Mouse (Mus musculus) hindbrain, embryonic 13.5 days (tissue): Measurements from ENCODE around the gene Scube1. TPM values are rescaled to one million over a fixed set of nuclear protein-coding genes. Genes with fewer than 3 reads are reported as not detected.

Experiments used
- ATAC-seq: fragments of 200-750 bp; cut with Nextera tagmentation; 2 replicates; pipeline ENCODE4 v1.8.0; 2017; ENCODE audit warnings: moderate TSS enrichment; ENCODE audit not compliant: low FRiP score
- H3K27ac ChIP-seq: fragments of 300-500 bp; sonication (generic); 2 replicates; pipeline ENCODE4 v1.5.1; 2015; ENCODE audit warnings: inconsistent platforms, mild to moderate bottlenecking, moderate library complexity
- H3K27me3 ChIP-seq: fragments of 300-500 bp; sonication (generic); 2 replicates; pipeline ENCODE4 v1.6.1; 2015; ENCODE audit warnings: mild to moderate bottlenecking, inconsistent platforms
- H3K36me3 ChIP-seq: fragments of 300-500 bp; sonication (generic); 2 replicates; pipeline ENCODE4 v1.6.1; 2015; ENCODE audit warnings: mild to moderate bottlenecking, inconsistent platforms
- H3K4me1 ChIP-seq: fragments of 300-500 bp; sonication (generic); replicated peaks from 2 replicates; pipeline ENCODE4 v1.6.1; 2015; ENCODE audit warnings: inconsistent platforms
- H3K4me2 ChIP-seq: fragments of 300-500 bp; sonication (generic); 2 replicates; pipeline ENCODE4 v1.6.1; 2015; ENCODE audit warnings: inconsistent platforms, mild to moderate bottlenecking, moderate library complexity
- H3K4me3 ChIP-seq: fragments of 300-500 bp; sonication (generic); 2 replicates; pipeline ENCODE4 v1.5.1; 2015; ENCODE audit warnings: mild to moderate bottlenecking, inconsistent platforms
- H3K9ac ChIP-seq: fragments of 300-500 bp; sonication (generic); 2 replicates; pipeline ENCODE4 v1.6.1; 2015; ENCODE audit warnings: mild to moderate bottlenecking, inconsistent platforms
- H3K9me3 ChIP-seq: fragments of 300-500 bp; sonication (generic); 2 replicates; pipeline ENCODE4 v1.6.1; 2016; ENCODE audit warnings: inconsistent platforms
- WGBS: fragments of 180-500 bp; shearing (Covaris S2); methylation state at CpG from one replicate; pipeline ENCODE4 v1.1.7; 2015; 5-methylcytosine and 5-hydroxymethylcytosine counted together
- polyA plus RNA-seq: library from polyadenylated mRNA; unstranded; fragments of >200 nt; fragmentation: Nextera tagmentation; extraction: Ambion mirVana; gene quantifications from 2 replicates; pipeline ENCODE4 v1.2.1, GENCODE M21; 2015

Scube1 gene
- polyA plus RNA-seq, 1 experiment from 2014 or later = 13.5 TPM

GRCm38 (mm10) chr15:83570641-83571040 is 154.2 kb downstream of the Scube1 start:
- Histone ChIP-seq H3K4me1 (no peaks in the 10 kb centered on the region), H3K9me3 (no peaks in the 10 kb centered on the region), H3K9ac (no peak overlapping the region), H3K27me3 (peaks cover 1% of the 10 kb centered on the region; the same call in 1 of the 2 replicates), H3K4me3 (no peak overlapping the region), H3K27ac (no peak overlapping the region), H3K36me3 (peaks cover 18% of the 10 kb centered on the region), H3K4me2 (no peak overlapping the region)
- ATAC-seq = no peak
- 61% methylated on average over 2 of the region's 2 CpGs for WGBS

DNA sequence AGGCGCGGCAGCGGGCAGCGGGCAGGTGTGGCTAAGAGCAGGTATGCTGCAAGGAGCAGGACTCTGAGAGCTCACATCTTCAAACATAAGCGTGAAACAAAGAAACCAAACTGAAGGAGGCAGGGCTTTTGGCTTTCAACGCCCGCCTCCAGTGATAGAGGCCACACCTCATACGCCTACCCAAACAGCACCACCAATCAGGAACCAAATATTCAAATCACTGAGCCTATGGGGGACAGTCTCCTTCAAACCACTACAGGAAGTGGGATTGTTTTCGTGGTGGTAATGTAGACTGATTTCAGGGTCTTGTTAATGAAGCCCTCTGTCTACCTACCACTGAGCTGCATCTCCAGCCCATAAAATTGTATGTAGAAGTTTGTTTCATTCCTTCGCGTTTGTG is 155.1 kb downstream of the Scube1 start:
- WGBS = 63% methylated on average over 11 of the region's 11 CpGs
- no peak overlapping the region for H3K9ac ChIP-seq
- H3K4me2 ChIP-seq = no peak overlapping the region
- H3K9me3 ChIP-seq = no peaks in the 10 kb centered on the region
- ATAC-seq = no peak
- peaks cover 9% of the 10 kb centered on the region for H3K36me3 ChIP-seq
- no peak overlapping the region for H3K4me3 ChIP-seq
- no peaks in the 10 kb centered on the region for H3K4me1 ChIP-seq
- no peak overlapping the region for H3K27ac ChIP-seq
- H3K27me3 ChIP-seq = peaks cover 10% of the 10 kb centered on the region

- H3K4me1 ChIP-seq = peaks cover 11% of the 10 kb centered on the region
- H3K27me3 ChIP-seq = peaks cover 21% of the 10 kb centered on the region
- no peaks in the 10 kb centered on the region for H3K9me3 ChIP-seq
- no peak overlapping the region for H3K4me2 ChIP-seq
- no peak overlapping the region for H3K27ac ChIP-seq
- no peak overlapping the region for H3K4me3 ChIP-seq
- H3K9ac ChIP-seq = no peak overlapping the region
- ATAC-seq = no peak
- WGBS = 95% methylated on average over 5 of the region's 5 CpGs
- no peaks in the 10 kb centered on the region for H3K36me3 ChIP-seq
Observed at GRCm38 (mm10) chr15:83568544-83568943, 156.3 kb downstream of the Scube1 start.

GRCm38 (mm10) chr15:83567728-83568127 is 157.1 kb downstream of the Scube1 start:
- Histone ChIP-seq H3K9ac (no peak overlapping the region), H3K27ac (no peak overlapping the region), H3K4me3 (no peak overlapping the region), H3K36me3 (no peaks in the 10 kb centered on the region), H3K27me3 (peaks cover 29% of the 10 kb centered on the region), H3K4me1 (peaks cover 17% of the 10 kb centered on the region), H3K4me2 (no peak overlapping the region), H3K9me3 (no peaks in the 10 kb centered on the region)
- ATAC-seq = no peak
- 91% methylated on average over 3 of the region's 3 CpGs for WGBS

DNA sequence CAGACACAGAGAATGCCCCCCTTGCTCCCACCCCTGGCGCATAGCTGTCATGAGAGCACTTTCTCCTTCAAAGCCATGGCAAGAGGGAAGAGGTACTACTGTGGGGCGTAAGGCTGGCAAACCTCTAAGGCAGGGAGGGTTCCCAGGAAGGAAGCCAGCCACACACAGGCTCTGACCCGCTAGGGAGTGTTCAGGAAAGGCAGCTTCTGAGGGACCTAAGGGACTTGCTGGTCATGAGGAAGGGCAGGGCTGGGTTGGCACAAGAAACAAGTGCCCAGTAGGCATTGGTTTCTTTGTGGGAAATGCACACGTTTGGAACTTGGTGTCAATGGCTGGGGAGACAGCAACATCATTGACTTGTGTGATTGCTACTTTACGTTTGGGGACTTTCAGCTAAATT is 158.8 kb downstream of the Scube1 start:
- H3K9ac ChIP-seq = no peak overlapping the region
- peaks cover 17% of the 10 kb centered on the region for H3K4me1 ChIP-seq
- WGBS = 78% methylated on average over 5 of the region's 5 CpGs
- H3K27me3 ChIP-seq = peaks cover 38% of the 10 kb centered on the region
- no peaks in the 10 kb centered on the region for H3K36me3 ChIP-seq
- H3K4me3 ChIP-seq = no peak overlapping the region
- H3K27ac ChIP-seq = no peak overlapping the region
- H3K9me3 ChIP-seq = no peaks in the 10 kb centered on the region
- H3K4me2 ChIP-seq = no peak overlapping the region
- no peak for ATAC-seq

GRCm38 (mm10) chr15:83565434-83565833 is 159.4 kb downstream of the Scube1 start:
- ATAC-seq = no peak
- Histone ChIP-seq H3K4me3 (no peak overlapping the region), H3K9ac (no peak overlapping the region), H3K9me3 (no peaks in the 10 kb centered on the region), H3K4me2 (no peak overlapping the region), H3K27ac (no peak overlapping the region), H3K27me3 (peaks cover 38% of the 10 kb centered on the region), H3K36me3 (no peaks in the 10 kb centered on the region), H3K4me1 (peaks cover 17% of the 10 kb centered on the region)
- 87% methylated on average over 3 of the region's 3 CpGs for WGBS

DNA sequence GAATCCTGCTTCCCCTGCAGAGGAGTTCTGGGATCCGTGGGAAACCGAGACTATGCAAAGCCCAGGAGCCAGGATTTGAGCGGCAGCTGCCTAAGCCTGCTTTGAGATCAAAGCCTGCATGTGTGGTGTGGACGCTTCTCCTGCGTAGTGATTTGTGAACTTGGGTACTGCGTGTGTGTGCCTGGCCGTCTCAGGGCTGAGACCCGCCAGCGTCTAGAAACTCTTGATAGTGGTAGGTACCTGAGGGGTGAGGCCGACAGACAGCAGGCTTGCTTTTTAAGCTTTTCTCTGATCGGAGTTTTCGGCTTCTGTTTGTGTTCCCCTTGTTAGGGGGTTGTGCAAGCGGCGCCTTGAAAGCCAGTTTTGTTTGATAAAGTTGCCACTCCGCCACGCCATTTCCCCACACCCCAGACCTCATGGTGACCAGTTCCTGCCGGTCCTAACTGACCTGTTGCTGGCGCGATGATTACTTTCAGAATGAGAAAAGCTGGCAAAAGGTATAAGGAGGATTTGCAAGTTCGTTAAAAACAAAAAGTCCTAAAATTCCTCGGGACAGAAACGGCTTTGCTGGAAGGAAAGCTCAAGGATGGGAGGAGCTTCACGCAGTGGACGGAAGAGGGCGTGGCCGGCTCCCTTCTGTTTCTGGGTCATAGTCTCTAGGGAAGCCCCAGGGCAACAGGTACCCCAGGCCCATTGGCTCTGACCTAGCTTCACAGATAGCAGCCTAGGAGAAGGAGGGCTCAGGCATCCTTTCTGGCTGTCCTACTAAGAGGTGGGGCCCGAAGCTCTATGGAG is 160.8 kb downstream of the Scube1 start:
- no peak for ATAC-seq
- peak overlapping the region; percentile 67 for H3K4me2 ChIP-seq
- H3K27ac ChIP-seq = no peak overlapping the region
- no peaks in the 10 kb centered on the region for H3K9me3 ChIP-seq
- peak overlapping the region; percentile 67 for H3K9ac ChIP-seq
- H3K4me3 ChIP-seq = peak overlapping the region; percentile 39
- H3K36me3 ChIP-seq = no peaks in the 10 kb centered on the region
- peaks cover 17% of the 10 kb centered on the region for H3K4me1 ChIP-seq
- 2% methylated on average over 27 of the region's 27 CpGs for WGBS
- H3K27me3 ChIP-seq = peaks cover 41% of the 10 kb centered on the region

DNA sequence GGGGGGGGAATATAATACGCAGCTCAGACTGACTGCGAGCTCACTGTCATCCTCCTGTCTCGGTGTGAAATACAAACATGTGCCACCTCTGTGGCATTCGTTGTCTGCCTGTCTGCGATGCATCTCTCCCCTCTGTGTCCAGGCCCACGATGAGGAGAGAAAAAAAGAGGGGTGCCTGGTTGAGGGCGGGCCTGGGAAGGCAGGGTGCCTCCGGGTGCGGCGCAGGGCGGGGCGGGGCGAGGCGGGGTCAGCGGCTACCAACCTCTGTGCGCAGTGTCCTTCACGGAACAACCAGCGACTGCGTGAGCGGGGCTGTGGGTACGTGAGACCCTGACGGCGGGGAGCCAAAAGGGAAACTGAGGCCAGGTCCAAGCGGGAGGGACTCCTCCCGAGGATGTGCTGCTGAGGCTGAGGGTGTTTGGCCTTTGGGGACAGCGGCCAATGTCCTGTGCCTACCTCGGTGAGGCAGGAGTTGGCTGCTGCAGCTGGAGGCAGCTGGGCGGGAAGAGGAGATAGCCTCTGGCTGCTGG is 161.4 kb downstream of the Scube1 start, which contains the start of the genes Tspo and Mcat:
TSS of gene Tspo (plus strand) at position 266 of the 530 bp plus-strand sequence.
TSS of gene Mcat (minus strand) at position 461 of the 530 bp plus-strand sequence.
- Histone ChIP-seq H3K27ac (no peak within 1 kb of the TSS), H3K4me2 (peak within 1 kb of the TSS; percentile 67), H3K4me1 (peaks cover 17% of the 10 kb centered on the region), H3K27me3 (peaks cover 45% of the 10 kb centered on the region), H3K4me3 (peak within 1 kb of the TSS; percentile 39), H3K36me3 (no peaks in the 10 kb centered on the region), H3K9ac (peak within 1 kb of the TSS; percentile 67), H3K9me3 (no peaks in the 10 kb centered on the region)
- ATAC-seq = no peak; the same call in 1 of the 2 replicates
- 2% methylated on average over 28 of the region's 28 CpGs for WGBS

DNA sequence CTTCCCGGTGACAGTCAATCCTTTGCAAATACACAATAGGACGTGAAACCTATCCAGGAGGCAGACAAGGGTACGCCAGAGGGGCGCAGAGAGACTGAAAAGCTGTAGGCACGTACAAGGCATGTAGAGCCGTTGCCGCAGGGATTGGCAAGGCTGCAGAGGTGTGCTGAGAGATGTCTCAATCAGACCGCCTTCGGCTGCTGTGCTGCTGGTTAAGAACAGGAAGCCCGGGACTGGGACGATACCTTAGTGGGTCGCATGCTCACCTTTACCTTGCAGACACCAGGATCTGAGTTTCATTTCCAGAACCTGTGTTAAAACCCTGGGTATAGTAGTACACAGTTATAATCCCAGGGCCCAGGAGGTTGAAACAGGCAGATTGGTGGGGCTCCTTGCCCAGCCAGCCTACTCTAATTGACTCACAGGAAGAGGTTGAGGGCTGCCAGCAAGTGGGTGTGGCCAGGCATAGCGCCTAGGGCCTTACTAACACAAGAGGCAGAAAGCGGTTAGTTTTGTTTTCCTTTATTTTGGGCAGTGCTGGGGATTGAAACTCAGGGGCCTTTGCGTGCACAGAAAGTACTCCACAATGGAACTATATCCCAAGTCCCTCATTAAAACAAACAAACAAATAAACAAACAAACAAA is 162.1 kb downstream of the Scube1 start:
- no peak overlapping the region; the same call in 1 of the 2 replicates for H3K4me3 ChIP-seq
- peaks cover 17% of the 10 kb centered on the region for H3K4me1 ChIP-seq
- 37% methylated on average over 15 of the region's 15 CpGs for WGBS
- H3K9me3 ChIP-seq = no peaks in the 10 kb centered on the region
- H3K27me3 ChIP-seq = peaks cover 47% of the 10 kb centered on the region
- H3K4me2 ChIP-seq = peak overlapping the region; percentile 67; the same call in 1 of the 2 replicates
- H3K9ac ChIP-seq = 0 out of 2 replicates have a peak overlapping the region, but pooled peaks have one; percentile 67
- ATAC-seq = no peak
- H3K27ac ChIP-seq = no peak overlapping the region
- no peaks in the 10 kb centered on the region for H3K36me3 ChIP-seq

DNA sequence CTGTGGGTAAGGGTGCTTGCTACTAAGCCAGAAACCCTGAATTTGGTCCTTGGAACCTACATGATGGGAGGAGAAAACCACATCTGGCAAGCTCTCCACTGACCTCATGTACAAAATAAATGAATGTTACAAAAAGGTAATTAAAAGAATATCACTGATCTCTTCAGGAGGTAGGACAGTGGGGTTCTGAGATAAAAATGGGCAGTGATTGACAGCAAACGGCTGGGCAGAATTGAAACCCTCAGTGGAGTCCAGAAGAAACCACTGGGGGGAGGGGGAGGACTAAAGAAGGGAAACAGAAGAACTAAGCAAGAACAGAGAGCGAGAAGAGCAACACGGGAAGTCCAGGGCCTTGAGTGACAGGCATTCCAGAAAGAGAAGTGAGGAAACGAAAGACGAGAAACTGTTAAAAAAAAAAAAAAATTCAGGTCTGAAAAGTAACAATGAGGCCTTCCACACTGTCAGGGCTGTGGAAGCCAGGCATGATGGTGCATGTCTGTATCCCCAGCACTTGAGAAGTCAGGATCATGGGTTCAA is 163.8 kb downstream of the Scube1 start:
- H3K27ac ChIP-seq = no peak overlapping the region
- H3K27me3 ChIP-seq = peaks cover 47% of the 10 kb centered on the region
- no peak overlapping the region for H3K4me3 ChIP-seq
- 61% methylated on average over 5 of the region's 5 CpGs for WGBS
- H3K4me1 ChIP-seq = peaks cover 19% of the 10 kb centered on the region
- no peak overlapping the region for H3K9ac ChIP-seq
- no peaks in the 10 kb centered on the region for H3K9me3 ChIP-seq
- H3K36me3 ChIP-seq = no peaks in the 10 kb centered on the region
- ATAC-seq = no peak
- no peak overlapping the region for H3K4me2 ChIP-seq

GRCm38 (mm10) chr15:83555161-83555974 is 169.5 kb downstream of the Scube1 start:
- H3K9ac ChIP-seq = peak overlapping the region; percentile 92
- H3K4me1 ChIP-seq = peaks cover 13% of the 10 kb centered on the region
- peak; percentile 90 for ATAC-seq
- H3K27me3 ChIP-seq = 0 out of 2 replicates have a peak, but pooled peaks cover 9% of the 10 kb centered on the region
- peaks cover 31% of the 10 kb centered on the region for H3K36me3 ChIP-seq
- no peaks in the 10 kb centered on the region for H3K9me3 ChIP-seq
- peak overlapping the region; percentile 66 for H3K4me2 ChIP-seq
- H3K27ac ChIP-seq = peak overlapping the region; percentile 98
- under 1% methylated on average over 74 of the region's 74 CpGs for WGBS
- peak overlapping the region; percentile 76 for H3K4me3 ChIP-seq
